Mouse (Mus musculus): ENCODE data around the gene Irx3.

DNA sequence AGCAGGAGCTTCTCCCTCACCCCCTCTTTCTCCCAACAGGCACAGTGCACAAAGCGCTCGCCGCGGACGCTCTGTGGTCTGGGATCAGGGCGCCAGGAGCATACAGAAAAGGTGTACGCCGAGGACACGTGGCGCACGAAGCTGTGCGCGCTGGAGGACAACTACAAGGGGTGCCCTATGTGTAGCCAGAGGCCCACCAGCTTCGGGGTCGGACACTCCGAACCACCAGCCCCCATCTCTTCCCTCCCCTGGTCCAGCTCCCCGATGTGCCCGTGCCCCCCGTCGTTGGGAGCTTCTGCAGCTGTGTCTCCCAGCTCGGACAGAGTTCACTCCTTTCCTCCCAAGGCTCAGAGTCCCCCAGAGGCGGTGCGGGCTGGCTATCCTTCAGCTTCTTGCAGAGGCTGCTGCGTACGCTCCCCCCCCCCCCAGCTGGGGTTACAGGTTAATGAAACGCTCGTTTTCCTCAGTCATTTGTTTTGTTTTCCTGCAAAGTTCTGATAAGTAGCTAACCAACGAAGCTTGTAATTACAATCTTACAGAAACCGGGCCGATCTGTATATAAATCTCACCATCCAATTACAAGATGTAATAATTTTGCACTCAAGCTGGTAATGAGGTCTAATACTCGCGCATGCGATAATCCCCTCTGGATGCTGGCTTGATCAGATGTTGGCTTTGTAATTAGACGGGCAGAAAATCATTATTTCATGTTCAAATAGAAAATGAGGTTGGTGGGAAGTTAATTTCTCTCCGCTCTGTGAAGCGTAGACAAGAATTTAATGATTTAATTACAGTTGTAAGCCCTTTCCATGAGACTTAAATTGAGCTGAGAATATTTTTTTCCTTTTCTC is 2.8 kb upstream of the Irx3 start:
- TF ChIP-seq POLR2A (IDR thresholded peaks at IDR 0.05; ENCODE audit: low read depth, low read length) (no peak), CTCF (IDR thresholded peaks at IDR 0.05; ENCODE audit: extremely low read depth, insufficient read length, insufficient replicate concordance, low read depth, low read length) (no peak)

All from small intestine, adult 2 months (tissue).